Mouse (Mus musculus): ENCODE measurements around the gene Kcnq1.

DNA sequence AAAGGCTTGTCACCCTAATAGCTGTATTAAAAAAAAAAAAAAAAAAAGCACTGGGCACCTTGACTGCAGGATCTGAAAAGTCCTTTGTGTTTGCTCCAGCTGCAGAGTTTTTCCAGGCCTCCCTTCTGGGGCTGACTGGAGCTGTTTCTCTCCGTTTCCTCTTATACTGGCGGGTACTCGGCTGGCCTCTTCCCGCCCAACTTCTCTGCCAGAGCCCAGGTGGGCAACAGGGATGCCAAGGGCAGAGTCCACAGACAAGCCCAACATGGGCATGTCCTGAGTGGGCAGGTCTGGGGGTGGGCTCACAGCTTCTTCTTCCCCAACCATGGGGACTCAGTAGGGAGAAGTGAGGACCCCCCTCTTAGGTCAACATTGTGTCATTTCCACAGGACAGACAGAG lies 167.6 kb downstream of the Kcnq1 start:
- no peak for TF ChIP-seq CTCF (IDR thresholded peaks at IDR 0.05; ENCODE audit: extremely low read depth, insufficient read depth, insufficient read length, insufficient replicate concordance)
- no peak for TF ChIP-seq POLR2A (IDR thresholded peaks at IDR 0.05; ENCODE audit: low read depth, low read length)
